Mouse (Mus musculus): ENCODE measurements around the gene Capn8. TPM values are rescaled to one million over a fixed set of nuclear protein-coding genes. Genes with fewer than 3 reads are reported as not detected.

Gene Capn8
- polyA plus RNA-seq, 1 experiment from 2014 or later = not detected

DNA sequence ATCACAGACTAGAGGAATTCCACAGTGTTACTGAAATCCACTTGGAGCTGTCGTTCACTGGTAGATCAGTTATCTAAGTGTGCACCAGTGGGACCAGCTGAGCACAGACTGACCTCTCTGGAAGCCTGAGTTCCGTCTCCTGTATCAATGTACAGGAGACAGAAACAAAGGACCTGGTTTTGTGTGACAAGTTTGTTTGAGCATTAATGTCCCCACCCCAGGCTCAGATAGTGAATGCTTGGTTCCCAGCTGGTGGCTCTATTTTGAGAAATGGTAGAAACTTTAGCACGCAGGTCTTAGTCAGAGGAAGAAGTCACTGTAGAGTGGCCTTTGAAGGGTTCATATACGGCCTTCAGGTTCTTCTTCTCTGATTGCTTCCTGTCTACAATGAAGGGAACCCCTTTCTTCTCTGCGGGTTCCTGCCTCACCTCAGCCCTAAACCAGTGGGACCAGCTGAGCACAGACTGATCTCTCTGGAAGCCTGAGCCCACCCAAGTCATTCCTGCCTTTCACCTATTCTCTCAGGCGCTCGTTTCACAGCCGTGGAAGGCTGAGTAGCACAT is 43.8 kb upstream of the Capn8 start:
- no peaks in the 10 kb centered on the region for H3K36me3 ChIP-seq (ENCODE audit: control insufficient read depth, insufficient read depth, low read length)
- H3K4me1 ChIP-seq (ENCODE audit: control insufficient read depth, insufficient read depth, low read length) = peaks cover 26% of the 10 kb centered on the region
- no peak overlapping the region for H3K4me2 ChIP-seq
- no peak for ATAC-seq (replicated peaks; ENCODE audit: insufficient number of reproducible peaks, low FRiP score, low TSS enrichment)
- WGBS (ENCODE audit: insufficient replicate concordance) = 52% methylated on average over 8 of the region's 8 CpGs
- H3K27me3 ChIP-seq (ENCODE audit: control insufficient read depth, insufficient read depth, low read length) = no peaks in the 10 kb centered on the region
- no peak overlapping the region for H3K9ac ChIP-seq (ENCODE audit: low read depth, low read length)
- H3K9me3 ChIP-seq (replicated peaks; ENCODE audit: control insufficient read depth, low read length) = no peaks in the 10 kb centered on the region
- no peak overlapping the region for H3K4me3 ChIP-seq (ENCODE audit: low read depth, low read length)
- peak overlapping the region; percentile 79 for H3K27ac ChIP-seq (ENCODE audit: low read depth, low read length)

DNA sequence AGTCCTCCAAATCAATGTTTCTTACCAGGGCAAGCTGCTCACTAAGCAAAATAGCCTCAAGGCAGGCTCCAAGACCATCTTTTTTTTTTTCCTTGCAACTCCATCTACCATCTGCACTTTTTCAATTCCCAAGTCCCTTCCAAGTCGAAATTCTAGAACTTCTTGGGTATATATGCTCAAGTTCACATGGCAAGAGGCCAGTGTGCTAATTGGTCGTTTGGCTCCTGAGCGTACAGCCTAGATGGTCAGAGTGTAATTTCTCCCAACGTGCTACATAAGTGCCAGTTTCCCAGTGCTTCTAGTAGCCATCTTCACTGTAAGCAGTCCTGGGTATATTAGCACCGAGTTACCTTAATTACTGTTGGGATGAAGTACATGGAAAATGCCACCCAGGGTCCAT is 41.8 kb upstream of the Capn8 start:
- Histone ChIP-seq H3K4me2 (no peak overlapping the region), H3K4me3 (ENCODE audit: low read depth, low read length) (no peak overlapping the region), H3K9ac (ENCODE audit: low read depth, low read length) (no peak overlapping the region), H3K9me3 (replicated peaks; ENCODE audit: control insufficient read depth, low read length) (no peaks in the 10 kb centered on the region), H3K27me3 (ENCODE audit: control insufficient read depth, insufficient read depth, low read length) (no peaks in the 10 kb centered on the region), H3K27ac (ENCODE audit: low read depth, low read length) (no peak overlapping the region), H3K36me3 (ENCODE audit: control insufficient read depth, insufficient read depth, low read length) (no peaks in the 10 kb centered on the region), H3K4me1 (ENCODE audit: control insufficient read depth, insufficient read depth, low read length) (peaks cover 33% of the 10 kb centered on the region)
- no peak for ATAC-seq (replicated peaks; ENCODE audit: insufficient number of reproducible peaks, low FRiP score, low TSS enrichment)
- 80% methylated on average over 5 of the region's 5 CpGs for WGBS (ENCODE audit: insufficient replicate concordance)

DNA sequence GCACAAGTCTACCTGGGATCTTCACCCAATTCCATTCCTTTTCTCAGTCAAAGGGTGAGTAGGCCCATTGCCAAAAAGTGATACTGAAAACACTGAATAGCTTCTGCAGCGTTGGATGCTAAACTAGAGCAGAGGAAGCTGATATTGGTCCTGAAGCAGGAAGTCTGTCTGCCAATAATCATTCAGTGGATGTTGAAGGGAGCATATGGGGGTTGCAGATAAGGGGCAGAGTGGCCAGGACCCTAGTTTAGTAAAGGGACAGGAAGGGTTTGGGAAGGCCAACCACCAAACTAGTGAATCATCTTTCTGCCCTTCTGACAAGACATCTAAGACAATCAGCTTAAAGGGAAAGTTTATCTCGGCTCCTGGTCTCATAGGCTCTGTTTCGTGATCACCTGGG is 41.1 kb upstream of the Capn8 start:
- no peaks in the 10 kb centered on the region for H3K9me3 ChIP-seq (replicated peaks; ENCODE audit: control insufficient read depth, low read length)
- 61% methylated on average over 3 of the region's 3 CpGs for WGBS (ENCODE audit: insufficient replicate concordance)

DNA sequence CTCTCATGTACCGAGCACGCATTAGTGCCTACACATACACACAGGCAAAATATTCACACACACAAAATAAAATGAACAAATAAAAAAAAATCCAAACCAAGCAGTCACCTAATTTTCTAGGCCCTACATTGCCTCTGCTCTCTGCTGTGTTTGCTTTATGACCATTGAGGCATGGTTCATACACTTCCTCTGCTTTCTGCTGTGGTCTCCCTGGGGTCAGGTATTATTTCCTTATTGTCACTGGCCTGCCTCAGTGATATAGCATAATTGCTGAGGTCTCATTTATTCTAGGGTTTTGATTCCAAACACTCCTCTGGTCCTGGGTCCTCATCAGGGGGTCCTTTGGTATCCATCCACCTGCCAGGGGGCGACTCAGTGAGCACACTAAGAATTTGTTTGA is 39.2 kb upstream of the Capn8 start:
- no peak overlapping the region for H3K4me2 ChIP-seq
- H3K27ac ChIP-seq (ENCODE audit: low read depth, low read length) = no peak overlapping the region
- H3K27me3 ChIP-seq (ENCODE audit: control insufficient read depth, insufficient read depth, low read length) = no peaks in the 10 kb centered on the region
- no peaks in the 10 kb centered on the region for H3K9me3 ChIP-seq (replicated peaks; ENCODE audit: control insufficient read depth, low read length)
- 87% methylated on average over 3 of the region's 3 CpGs for WGBS (ENCODE audit: insufficient replicate concordance)
- no peaks in the 10 kb centered on the region for H3K36me3 ChIP-seq (ENCODE audit: control insufficient read depth, insufficient read depth, low read length)
- H3K9ac ChIP-seq (ENCODE audit: low read depth, low read length) = no peak overlapping the region
- no peak for ATAC-seq (replicated peaks; ENCODE audit: insufficient number of reproducible peaks, low FRiP score, low TSS enrichment)
- H3K4me1 ChIP-seq (ENCODE audit: control insufficient read depth, insufficient read depth, low read length) = peaks cover 21% of the 10 kb centered on the region
- H3K4me3 ChIP-seq (ENCODE audit: low read depth, low read length) = no peak overlapping the region

More for the DNA sequence above, 41.1 kb upstream of the Capn8 start:
- no peak for ATAC-seq (replicated peaks; ENCODE audit: insufficient number of reproducible peaks, low FRiP score, low TSS enrichment)
- H3K4me2 ChIP-seq = no peak overlapping the region
- no peak overlapping the region for H3K27ac ChIP-seq (ENCODE audit: low read depth, low read length)
- no peaks in the 10 kb centered on the region for H3K36me3 ChIP-seq (ENCODE audit: control insufficient read depth, insufficient read depth, low read length)
- no peaks in the 10 kb centered on the region for H3K27me3 ChIP-seq (ENCODE audit: control insufficient read depth, insufficient read depth, low read length)
- H3K4me1 ChIP-seq (ENCODE audit: control insufficient read depth, insufficient read depth, low read length) = peaks cover 34% of the 10 kb centered on the region
- no peak overlapping the region for H3K9ac ChIP-seq (ENCODE audit: low read depth, low read length)
- H3K4me3 ChIP-seq (ENCODE audit: low read depth, low read length) = no peak overlapping the region

DNA sequence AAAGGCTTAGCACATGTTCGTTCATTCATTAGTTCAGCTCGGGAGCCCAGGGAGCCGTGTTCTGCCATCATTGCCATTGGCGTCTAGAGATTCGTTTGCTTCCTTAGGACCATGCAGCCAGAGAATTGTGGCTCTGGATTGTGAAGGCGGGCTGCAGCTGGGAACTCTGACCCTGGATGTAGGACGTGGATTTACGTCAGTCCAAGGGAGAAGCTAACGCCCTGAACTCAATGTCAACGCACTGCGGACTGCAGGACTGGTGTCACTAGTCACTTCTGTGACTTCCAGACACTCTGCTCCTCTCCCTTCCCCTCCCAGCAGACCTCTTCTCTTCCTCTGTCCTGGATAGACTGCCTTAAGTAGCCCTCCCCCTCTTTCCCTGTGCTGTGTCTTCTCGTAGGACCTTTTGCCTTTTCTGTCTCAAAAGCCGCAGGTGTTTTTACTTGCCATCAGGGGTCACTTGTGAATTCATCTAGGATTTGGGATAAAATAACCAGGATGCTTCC is 37.5 kb upstream of the Capn8 start:
- H3K4me2 ChIP-seq = peak overlapping the region; percentile 58
- WGBS (ENCODE audit: insufficient replicate concordance) = 42% methylated on average over 13 of the region's 13 CpGs
- peaks cover 14% of the 10 kb centered on the region for H3K4me1 ChIP-seq (ENCODE audit: control insufficient read depth, insufficient read depth, low read length)
- no peak for ATAC-seq (replicated peaks; ENCODE audit: insufficient number of reproducible peaks, low FRiP score, low TSS enrichment)
- H3K4me3 ChIP-seq (ENCODE audit: low read depth, low read length) = peak overlapping the region; percentile 2; the same call in 1 of the 2 replicates
- no peak overlapping the region for H3K27ac ChIP-seq (ENCODE audit: low read depth, low read length)
- peak overlapping the region; percentile 69; the same call in 1 of the 2 replicates for H3K9ac ChIP-seq (ENCODE audit: low read depth, low read length)
- no peaks in the 10 kb centered on the region for H3K36me3 ChIP-seq (ENCODE audit: control insufficient read depth, insufficient read depth, low read length)
- H3K27me3 ChIP-seq (ENCODE audit: control insufficient read depth, insufficient read depth, low read length) = no peaks in the 10 kb centered on the region
- no peaks in the 10 kb centered on the region for H3K9me3 ChIP-seq (replicated peaks; ENCODE audit: control insufficient read depth, low read length)

DNA sequence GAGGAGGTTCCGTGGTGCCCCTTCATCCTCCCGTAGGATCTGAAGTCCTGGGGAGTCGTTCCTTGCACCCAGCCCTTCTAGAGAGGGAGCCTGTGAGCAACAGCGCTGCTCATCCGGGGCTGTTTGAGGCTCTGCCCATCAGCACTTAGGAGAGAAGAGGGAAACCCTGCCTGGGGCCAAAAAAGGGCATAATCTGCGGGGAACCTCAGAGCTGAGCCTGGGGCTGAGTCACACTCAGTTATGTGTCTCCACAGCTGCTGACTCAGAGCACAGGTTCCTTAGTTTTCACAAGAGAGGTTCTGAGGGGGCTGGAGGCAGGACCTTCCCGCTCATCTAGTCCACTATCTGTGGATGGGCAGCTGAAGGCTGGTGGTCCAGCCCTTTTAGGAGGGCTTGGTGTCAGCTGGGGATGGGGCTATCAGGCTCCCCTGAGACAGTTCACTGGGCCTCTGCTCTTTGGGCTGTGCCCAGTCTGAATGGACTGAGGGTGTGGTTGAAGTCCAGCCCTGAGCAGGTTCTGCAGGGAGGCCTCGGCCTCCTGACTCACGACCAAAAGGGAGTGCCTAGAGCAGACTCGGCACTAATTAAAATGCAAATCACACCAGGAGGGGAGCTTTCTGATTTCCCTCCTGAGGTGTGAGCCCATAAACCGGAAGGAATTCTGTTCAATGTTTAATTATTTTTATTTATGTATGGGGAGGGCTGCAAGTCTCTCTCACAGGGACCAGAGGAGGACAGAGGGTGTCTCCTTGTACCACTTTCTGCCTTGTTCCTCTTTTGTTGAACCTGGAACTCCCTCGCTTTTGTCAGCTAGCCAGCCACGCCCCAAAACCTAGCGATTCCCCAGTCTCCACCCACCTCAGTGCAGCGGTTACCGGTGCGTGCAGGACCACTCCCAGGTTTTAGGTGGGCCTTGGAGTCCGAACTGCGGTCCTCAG is 36.6 kb upstream of the Capn8 start:
- H3K27ac ChIP-seq (ENCODE audit: low read depth, low read length) = no peak overlapping the region; the same call in 1 of the 2 replicates
- H3K4me3 ChIP-seq (ENCODE audit: low read depth, low read length) = peak overlapping the region; percentile 2; the same call in 1 of the 2 replicates
- peaks cover 14% of the 10 kb centered on the region for H3K4me1 ChIP-seq (ENCODE audit: control insufficient read depth, insufficient read depth, low read length)
- 9% methylated on average over 19 of the region's 19 CpGs for WGBS (ENCODE audit: insufficient replicate concordance)
- H3K27me3 ChIP-seq (ENCODE audit: control insufficient read depth, insufficient read depth, low read length) = no peaks in the 10 kb centered on the region
- H3K9me3 ChIP-seq (replicated peaks; ENCODE audit: control insufficient read depth, low read length) = no peaks in the 10 kb centered on the region
- H3K9ac ChIP-seq (ENCODE audit: low read depth, low read length) = peak overlapping the region; percentile 69
- ATAC-seq (replicated peaks; ENCODE audit: insufficient number of reproducible peaks, low FRiP score, low TSS enrichment) = no peak
- H3K36me3 ChIP-seq (ENCODE audit: control insufficient read depth, insufficient read depth, low read length) = no peaks in the 10 kb centered on the region
- peak overlapping the region; percentile 58 for H3K4me2 ChIP-seq

DNA sequence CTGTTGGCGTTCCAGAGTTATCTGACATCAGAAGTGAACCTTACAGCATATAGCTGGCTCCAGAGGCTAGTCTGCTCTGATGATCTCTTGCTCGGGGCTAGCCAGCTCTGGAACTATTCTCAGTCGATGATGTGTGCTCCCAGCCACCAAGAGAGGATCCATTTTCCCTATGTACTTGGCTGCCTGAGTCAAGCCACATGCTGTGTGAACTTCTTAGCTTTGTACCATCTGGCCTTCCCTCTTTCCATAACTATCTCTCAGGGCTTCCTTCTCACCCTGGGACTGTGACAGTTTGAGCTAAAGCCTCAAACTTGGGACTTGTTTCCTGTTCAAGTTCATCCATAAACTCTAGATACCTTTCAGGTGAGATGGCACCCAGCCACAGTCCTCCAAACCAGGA is 31.2 kb upstream of the Capn8 start:
- no peak overlapping the region for H3K9ac ChIP-seq (ENCODE audit: low read depth, low read length)
- no peaks in the 10 kb centered on the region for H3K36me3 ChIP-seq (ENCODE audit: control insufficient read depth, insufficient read depth, low read length)
- H3K4me1 ChIP-seq (ENCODE audit: control insufficient read depth, insufficient read depth, low read length) = no peaks in the 10 kb centered on the region
- H3K9me3 ChIP-seq (replicated peaks; ENCODE audit: control insufficient read depth, low read length) = no peaks in the 10 kb centered on the region
- no peak for ATAC-seq (replicated peaks; ENCODE audit: insufficient number of reproducible peaks, low FRiP score, low TSS enrichment)
- H3K27me3 ChIP-seq (ENCODE audit: control insufficient read depth, insufficient read depth, low read length) = no peaks in the 10 kb centered on the region
- H3K4me2 ChIP-seq = no peak overlapping the region
- no peak overlapping the region for H3K4me3 ChIP-seq (ENCODE audit: low read depth, low read length)
- 63% methylated on average over 3 of the region's 3 CpGs for WGBS (ENCODE audit: insufficient replicate concordance)
- H3K27ac ChIP-seq (ENCODE audit: low read depth, low read length) = no peak overlapping the region

DNA sequence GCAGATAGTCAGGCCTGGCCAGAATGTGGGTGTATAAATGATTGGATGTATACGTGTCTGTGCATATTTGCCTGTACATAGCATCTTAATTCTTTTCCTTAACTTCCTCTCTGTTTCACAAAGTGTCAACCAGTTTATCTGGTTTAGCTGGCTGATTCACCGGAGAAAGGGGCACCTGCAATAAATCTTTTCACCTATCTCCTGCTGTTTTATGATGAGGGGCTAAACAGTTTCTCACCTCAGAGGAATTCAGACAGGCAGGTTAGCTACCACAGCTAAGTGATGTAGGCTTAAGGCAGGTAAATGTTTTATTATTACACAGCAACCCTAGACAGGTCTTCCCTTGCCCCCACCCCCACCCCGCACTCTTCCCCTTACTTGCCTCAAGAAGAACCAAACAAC is 29.7 kb upstream of the Capn8 start:
- no peak overlapping the region for H3K27ac ChIP-seq (ENCODE audit: low read depth, low read length)
- no peak overlapping the region for H3K4me2 ChIP-seq
- no peaks in the 10 kb centered on the region for H3K27me3 ChIP-seq (ENCODE audit: control insufficient read depth, insufficient read depth, low read length)
- H3K9me3 ChIP-seq (replicated peaks; ENCODE audit: control insufficient read depth, low read length) = no peaks in the 10 kb centered on the region
- no peak for ATAC-seq (replicated peaks; ENCODE audit: insufficient number of reproducible peaks, low FRiP score, low TSS enrichment)
- 77% methylated on average over 3 of the region's 3 CpGs for WGBS (ENCODE audit: insufficient replicate concordance)
- no peaks in the 10 kb centered on the region for H3K36me3 ChIP-seq (ENCODE audit: control insufficient read depth, insufficient read depth, low read length)
- H3K9ac ChIP-seq (ENCODE audit: low read depth, low read length) = no peak overlapping the region
- H3K4me3 ChIP-seq (ENCODE audit: low read depth, low read length) = no peak overlapping the region
- 0 out of 2 replicates have a peak, but pooled peaks cover 2% of the 10 kb centered on the region for H3K4me1 ChIP-seq (ENCODE audit: control insufficient read depth, insufficient read depth, low read length)

All from heart, embryonic 11.5 days (tissue).